Comparison of ENCODE assay signal across 15 mouse cellular contexts in genomic region chr1:92769696-92770095, GRCm38 (mm10).
A peak's percentile ranks its signal among the peaks of the same experiment; 100 is the strongest.
DNase-seq lines count a peak whose midpoint lies in the region; ATAC-seq lines count a peak whose summit lies in the region.
"Had no signal": no experiment of that assay in that cellular context is flagged by ENCODE, and none has a peak within 500 bp of the region (broad histone marks: within the 10 kb centered on the region; RNA-seq: fewer than 3 reads in every experiment).

No protein-coding gene starts in this region.

- no peak overlapping the region for H3K4me2 ChIP-seq in forebrain, embryonic 11.5 days (ENCODE audit: low read depth, low read length, severe bottlenecking)
- H3K4me2 ChIP-seq in forebrain, embryonic 14.5 days (ENCODE audit: low read length) = no peak overlapping the region
- H3K4me2 ChIP-seq: embryonic facial prominence, embryonic 15.5 days; limb, embryonic 12.5 days had no signal

- no peak for DNase-seq in forebrain, embryonic 10.5 days (ENCODE audit: extremely low spot score, low spot score)
- no peak for DNase-seq in forebrain, embryonic 11.5 days (ENCODE audit: low spot score)
- peak; percentile 12 for DNase-seq in ovary, adult 18-20 months (ENCODE audit: low spot score)
- DNase-seq in ovary, postnatal 14 days (ENCODE audit: low spot score) = no peak
- peak; percentile 49 for DNase-seq in forebrain, embryonic 14.5 days (ENCODE audit: low spot score)
- no peak for DNase-seq in urinary bladder, adult 18-20 months (ENCODE audit: low spot score in 2 of 2)
- DNase-seq in layer of hippocampus, postnatal 36 days = no peak
- DNase-seq in layer of hippocampus, adult 11-12 months (ENCODE audit: low spot score) = no peak
- DNase-seq: gastrocnemius, postnatal 14 days; layer of hippocampus, adult 9-11 months; lung, postnatal 14 days; right cerebral cortex, adult 18-20 months had no signal

- H3K27ac ChIP-seq in forebrain, embryonic 10.5 days = 0 out of 2 replicates have a peak overlapping the region, but pooled peaks have one; percentile 69
- H3K27ac ChIP-seq in forebrain, embryonic 11.5 days (ENCODE audit: low read depth, low read length) = no peak overlapping the region
- peak overlapping the region; percentile 55; the same call in 1 of the 2 replicates for H3K27ac ChIP-seq in forebrain, embryonic 14.5 days (ENCODE audit: low read depth, low read length)
- H3K27ac ChIP-seq: embryonic facial prominence, embryonic 15.5 days; limb, embryonic 12.5 days had no signal

- H3K36me3 ChIP-seq in forebrain, embryonic 10.5 days (replicated peaks) = no peaks in the 10 kb centered on the region
- no peaks in the 10 kb centered on the region for H3K36me3 ChIP-seq in forebrain, embryonic 11.5 days (ENCODE audit: control insufficient read depth, insufficient read depth, low read length)
- no peaks in the 10 kb centered on the region for H3K36me3 ChIP-seq in forebrain, embryonic 14.5 days (ENCODE audit: control insufficient read depth, insufficient read depth, low read length)
- H3K36me3 ChIP-seq: embryonic facial prominence, embryonic 15.5 days; limb, embryonic 12.5 days had no signal

- H3K27me3 ChIP-seq in forebrain, embryonic 10.5 days (ENCODE audit: poor library complexity, severe bottlenecking) = no peaks in the 10 kb centered on the region; the same call in 1 of the 2 replicates
- no peaks in the 10 kb centered on the region for H3K27me3 ChIP-seq in forebrain, embryonic 11.5 days (ENCODE audit: control insufficient read depth, insufficient read depth, low read length)
- no peaks in the 10 kb centered on the region for H3K27me3 ChIP-seq in forebrain, embryonic 14.5 days (replicated peaks; ENCODE audit: control insufficient read depth, insufficient read depth, low read length)

- ATAC-seq in forebrain, embryonic 11.5 days (replicated peaks; ENCODE audit: low FRiP score) = no peak
- ATAC-seq in forebrain, embryonic 14.5 days = 0 out of 2 replicates have a peak, but pooled peaks have one; percentile 18
- ATAC-seq: intestine, postnatal 0 days had no signal

- 82% methylated on average over 7 of the region's 7 CpGs for WGBS in forebrain, embryonic 10.5 days
- 75% methylated on average over 7 of the region's 7 CpGs for WGBS in forebrain, embryonic 11.5 days
- 25% methylated on average over 7 of the region's 7 CpGs for WGBS in forebrain, embryonic 14.5 days

- H3K9me3 ChIP-seq in forebrain, embryonic 10.5 days = no peaks in the 10 kb centered on the region
- no peaks in the 10 kb centered on the region for H3K9me3 ChIP-seq in forebrain, embryonic 11.5 days (ENCODE audit: control insufficient read depth, low read length)
- no peaks in the 10 kb centered on the region for H3K9me3 ChIP-seq in forebrain, embryonic 14.5 days (replicated peaks; ENCODE audit: control insufficient read depth, low read length)
- H3K9me3 ChIP-seq: embryonic facial prominence, embryonic 15.5 days; limb, embryonic 12.5 days had no signal

- no peak overlapping the region for H3K4me3 ChIP-seq in forebrain, embryonic 10.5 days
- no peak overlapping the region for H3K4me3 ChIP-seq in forebrain, embryonic 11.5 days (ENCODE audit: low read depth, low read length)
- H3K4me3 ChIP-seq in forebrain, embryonic 14.5 days (ENCODE audit: low read depth, low read length) = no peak overlapping the region
- H3K4me3 ChIP-seq: embryonic facial prominence, embryonic 15.5 days; limb, embryonic 12.5 days had no signal

- no peak overlapping the region for H3K9ac ChIP-seq in forebrain, embryonic 11.5 days (ENCODE audit: low read length)
- H3K9ac ChIP-seq in forebrain, embryonic 14.5 days (ENCODE audit: low read length) = no peak overlapping the region
- H3K9ac ChIP-seq: embryonic facial prominence, embryonic 15.5 days; limb, embryonic 12.5 days had no signal

- H3K4me1 ChIP-seq in forebrain, embryonic 10.5 days = peaks cover 51% of the 10 kb centered on the region
- H3K4me1 ChIP-seq in forebrain, embryonic 11.5 days (replicated peaks; ENCODE audit: control insufficient read depth, insufficient read depth, low read length) = peaks cover 14% of the 10 kb centered on the region; the same call in 1 of the 2 replicates
- H3K4me1 ChIP-seq in forebrain, embryonic 14.5 days (ENCODE audit: control insufficient read depth, insufficient read depth, low read length) = peaks cover 18% of the 10 kb centered on the region

Comparison
In these comparisons a context has a peak if more than half of its experiments do, and no peak if none do; other contexts are left out.
1. DNase-seq: peak in ovary, adult 18-20 months (single experiment) and forebrain, embryonic 14.5 days (single experiment); none in forebrain, embryonic 10.5 days (single experiment), forebrain, embryonic 11.5 days (single experiment), ovary, postnatal 14 days (single experiment), urinary bladder, adult 18-20 months (0 of 2), layer of hippocampus, postnatal 36 days (0 of 2) and layer of hippocampus, adult 11-12 months (single experiment).